Mouse (Mus musculus) stomach, embryonic 14.5 days (tissue): ENCODE data around the gene Mzf1. TPM values are rescaled to one million over a fixed set of nuclear protein-coding genes. Genes with fewer than 3 reads are reported as not detected.

Source experiments
- ATAC-seq: fragments of 200-750 bp; cut with Nextera tagmentation; 2 replicates; pipeline ENCODE4 v1.8.0; 2017; ENCODE audit warnings: low read depth, moderate TSS enrichment; ENCODE audit not compliant: insufficient number of reproducible peaks, insufficient read depth, low FRiP score
- H3K27ac ChIP-seq: fragments of 300-500 bp; sonication (generic); 2 replicates; pipeline ENCODE4 v1.5.1; 2014; ENCODE audit warnings: mild to moderate bottlenecking, low read length, moderate library complexity, mixed read lengths
- H3K27me3 ChIP-seq: fragments of 300-500 bp; sonication (generic); 2 replicates; pipeline ENCODE4 v1.6.1; 2014; ENCODE audit warnings: low read length, control low read depth, mixed read lengths; ENCODE audit not compliant: control insufficient read depth, insufficient read depth
- H3K36me3 ChIP-seq: fragments of 300-500 bp; sonication (generic); 2 replicates; pipeline ENCODE4 v1.6.1; 2014; ENCODE audit warnings: mild to moderate bottlenecking, control low read depth, low read length, moderate library complexity, mixed read lengths; ENCODE audit not compliant: control insufficient read depth, insufficient read depth
- H3K4me1 ChIP-seq: fragments of 300-500 bp; sonication (generic); 2 replicates; pipeline ENCODE4 v1.6.1; 2014; ENCODE audit warnings: low read length, control low read depth, mixed read lengths; ENCODE audit not compliant: control insufficient read depth, insufficient read depth
- H3K4me2 ChIP-seq: fragments of 300-500 bp; sonication (generic); replicated peaks from 2 replicates; pipeline ENCODE4 v1.6.1; 2014; ENCODE audit warnings: low read depth, low read length, control low read depth
- H3K4me3 ChIP-seq: fragments of 300-500 bp; sonication (generic); 2 replicates; pipeline ENCODE4 v1.5.1; 2014; ENCODE audit warnings: low read depth, low read length, control low read depth
- H3K9ac ChIP-seq: fragments of 300-500 bp; sonication (generic); replicated peaks from 2 replicates; pipeline ENCODE4 v1.6.1; 2014; ENCODE audit warnings: low read depth, mild to moderate bottlenecking, control low read depth, low read length, moderate library complexity, mixed read lengths
- H3K9me3 ChIP-seq: fragments of 300-500 bp; sonication (generic); 2 replicates; pipeline ENCODE4 v1.6.1; 2016; ENCODE audit warnings: low read depth, low read length, control low read depth; ENCODE audit not compliant: control insufficient read depth
- WGBS: fragments of 180-500 bp; shearing (Covaris S2); extraction: QIAGEN DNeasy Blood & Tissue Kit; methylation state at CpG from one replicate; pipeline ENCODE4 v1.1.7; 2014; 5-methylcytosine and 5-hydroxymethylcytosine counted together
- polyA plus RNA-seq: library from polyadenylated mRNA; unstranded; fragments of >200 nt; fragmentation: Nextera tagmentation; extraction: Ambion mirVana; gene quantifications from 2 replicates; pipeline ENCODE4 v1.2.1, GENCODE M21; 2014

The Mzf1 gene
- polyA plus RNA-seq, 1 experiment from 2014 or later = 3.1 TPM

GRCm38 (mm10) chr7:13053001-13053400 lies 1.6 kb downstream of the Mzf1 start:
- H3K27me3 ChIP-seq = no peaks in the 10 kb centered on the region
- H3K9me3 ChIP-seq = no peaks in the 10 kb centered on the region
- H3K4me3 ChIP-seq = no peak overlapping the region
- H3K4me1 ChIP-seq = no peaks in the 10 kb centered on the region
- no peak overlapping the region for H3K27ac ChIP-seq
- no peaks in the 10 kb centered on the region for H3K36me3 ChIP-seq
- H3K9ac ChIP-seq = no peak overlapping the region
- ATAC-seq = no peak
- no peak overlapping the region for H3K4me2 ChIP-seq
- WGBS = 86% methylated on average over 13 of the region's 13 CpGs

- no peaks in the 10 kb centered on the region for H3K9me3 ChIP-seq
- H3K27ac ChIP-seq = no peak overlapping the region
- H3K4me1 ChIP-seq = 0 out of 2 replicates have a peak, but pooled peaks cover 12% of the 10 kb centered on the region
- H3K36me3 ChIP-seq = no peaks in the 10 kb centered on the region
- H3K27me3 ChIP-seq = peaks cover 20% of the 10 kb centered on the region
- no peak overlapping the region for H3K9ac ChIP-seq
- WGBS = 3% methylated on average over 2 of the region's 2 CpGs
- H3K4me3 ChIP-seq = no peak overlapping the region
- peak; percentile 46; the same call in 1 of the 2 replicates for ATAC-seq
- no peak overlapping the region for H3K4me2 ChIP-seq
Observed at GRCm38 (mm10) chr7:13046084-13046483, 8.5 kb downstream of the Mzf1 start.

DNA sequence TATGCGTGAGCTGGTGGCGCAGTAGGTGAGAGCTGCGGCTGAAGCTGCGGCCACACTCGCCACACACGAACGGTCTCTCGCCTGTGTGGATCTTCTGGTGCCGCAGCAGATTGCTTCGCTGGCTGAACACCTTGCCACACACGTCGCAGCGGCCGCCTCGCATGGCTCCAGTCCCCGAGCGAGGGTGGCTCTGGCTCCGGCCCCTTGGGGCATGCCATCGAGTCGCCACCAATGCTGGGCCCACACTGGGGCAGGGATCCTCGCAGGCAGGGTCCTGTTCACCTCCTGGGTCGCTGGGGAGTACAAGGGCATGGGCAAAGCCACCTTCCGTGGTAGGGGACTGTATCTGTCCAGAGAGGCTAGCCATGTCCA lies 10.3 kb downstream of the Mzf1 start:
- Histone ChIP-seq H3K27me3 (peaks cover 20% of the 10 kb centered on the region), H3K4me2 (peak overlapping the region; percentile 95), H3K9me3 (no peaks in the 10 kb centered on the region), H3K4me1 (peaks cover 15% of the 10 kb centered on the region), H3K9ac (peak overlapping the region; percentile 46; the same call in 1 of the 2 replicates), H3K27ac (no peak overlapping the region), H3K4me3 (peak overlapping the region; percentile 44), H3K36me3 (no peaks in the 10 kb centered on the region)
- no peak for ATAC-seq
- WGBS = 5% methylated on average over 23 of the region's 23 CpGs

DNA sequence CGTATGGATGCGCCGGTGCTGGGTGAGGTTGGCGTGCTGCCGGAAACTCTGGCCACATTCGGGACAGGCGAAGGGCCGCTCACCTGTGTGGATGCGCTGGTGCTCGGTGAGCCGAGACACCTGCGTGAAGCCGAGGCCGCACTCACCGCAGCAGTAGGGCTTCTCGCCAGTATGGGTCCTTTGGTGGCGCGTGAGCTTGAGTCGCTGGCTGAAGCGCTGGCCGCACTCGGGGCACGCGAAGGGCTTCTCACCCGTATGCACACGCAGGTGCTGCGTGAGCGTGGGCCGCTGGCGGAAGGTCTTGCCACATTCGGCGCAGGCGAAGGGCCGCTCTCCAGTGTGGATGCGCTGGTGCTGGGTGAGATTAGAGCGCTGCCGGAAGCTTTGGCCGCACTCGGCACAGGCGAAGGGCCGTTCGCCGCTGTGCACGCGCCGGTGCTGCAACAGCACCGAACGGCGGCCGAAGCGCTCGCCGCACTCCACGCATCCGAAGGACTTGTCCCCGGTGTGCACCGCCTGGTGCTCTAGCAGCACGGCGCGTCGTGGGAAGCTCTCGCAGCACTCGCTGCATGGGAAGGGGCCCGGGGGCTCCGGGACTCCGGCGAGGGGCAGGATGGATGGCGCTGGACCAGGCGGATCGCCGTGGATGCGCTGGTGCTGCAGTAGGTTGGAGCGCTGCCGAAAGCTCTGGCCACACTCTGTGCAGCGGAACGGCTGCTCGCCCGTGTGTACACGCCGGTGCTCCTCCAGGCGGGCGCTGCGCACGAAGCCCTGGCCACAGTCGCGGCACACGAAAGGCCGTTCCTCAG lies 10.9 kb downstream of the Mzf1 start:
- H3K27me3 ChIP-seq = peaks cover 20% of the 10 kb centered on the region
- no peak overlapping the region for H3K27ac ChIP-seq
- peak; percentile 53 for ATAC-seq
- peak overlapping the region; percentile 46; the same call in 1 of the 2 replicates for H3K9ac ChIP-seq
- H3K4me3 ChIP-seq = peak overlapping the region; percentile 44
- peak overlapping the region; percentile 95 for H3K4me2 ChIP-seq
- peaks cover 21% of the 10 kb centered on the region for H3K4me1 ChIP-seq
- no peaks in the 10 kb centered on the region for H3K9me3 ChIP-seq
- H3K36me3 ChIP-seq = no peaks in the 10 kb centered on the region
- 7% methylated on average over 86 of the region's 88 CpGs for WGBS

- H3K27me3 ChIP-seq = peaks cover 20% of the 10 kb centered on the region
- H3K4me1 ChIP-seq = peaks cover 22% of the 10 kb centered on the region
- 46% methylated on average over 16 of the region's 16 CpGs for WGBS
- H3K9me3 ChIP-seq = no peaks in the 10 kb centered on the region
- peak overlapping the region; percentile 44; the same call in 1 of the 2 replicates for H3K4me3 ChIP-seq
- H3K9ac ChIP-seq = no peak overlapping the region
- H3K36me3 ChIP-seq = no peaks in the 10 kb centered on the region
- no peak for ATAC-seq
- peak overlapping the region; percentile 95 for H3K4me2 ChIP-seq
- no peak overlapping the region for H3K27ac ChIP-seq
Observed at GRCm38 (mm10) chr7:13043120-13043444, 11.5 kb downstream of the Mzf1 start.

DNA sequence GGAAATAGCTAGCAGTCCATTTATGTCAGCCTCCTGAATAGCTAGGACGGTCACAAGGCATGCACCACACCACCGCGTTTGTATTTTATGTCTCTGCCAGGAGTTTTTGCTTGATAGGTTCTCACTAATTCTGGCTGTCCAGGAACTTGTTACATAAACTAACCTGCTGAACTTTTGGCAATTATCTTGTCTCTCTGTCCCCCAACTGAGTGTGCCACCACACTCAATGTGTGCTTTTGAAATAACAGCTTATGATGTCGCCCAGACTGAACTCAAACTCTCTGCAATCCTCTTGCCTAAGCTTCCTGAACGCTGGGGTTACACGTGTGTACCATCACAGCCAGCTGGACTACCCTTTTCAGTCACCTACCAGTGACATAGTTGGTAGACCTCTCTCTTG lies 12.1 kb downstream of the Mzf1 start:
- Histone ChIP-seq H3K36me3 (no peaks in the 10 kb centered on the region), H3K4me2 (no peak overlapping the region), H3K9ac (no peak overlapping the region), H3K9me3 (no peaks in the 10 kb centered on the region), H3K27me3 (peaks cover 20% of the 10 kb centered on the region), H3K4me3 (no peak overlapping the region), H3K4me1 (peaks cover 22% of the 10 kb centered on the region), H3K27ac (no peak overlapping the region)
- 76% methylated on average over 6 of the region's 6 CpGs for WGBS
- ATAC-seq = no peak

GRCm38 (mm10) chr7:13041256-13041655 lies 13.3 kb downstream of the Mzf1 start:
- Histone ChIP-seq H3K4me2 (no peak overlapping the region), H3K4me1 (peaks cover 29% of the 10 kb centered on the region), H3K27me3 (peaks cover 20% of the 10 kb centered on the region), H3K27ac (no peak overlapping the region), H3K9ac (no peak overlapping the region), H3K4me3 (no peak overlapping the region), H3K36me3 (peaks cover 2% of the 10 kb centered on the region; the same call in 1 of the 2 replicates), H3K9me3 (no peaks in the 10 kb centered on the region)
- WGBS = 72% methylated on average over 1 of the region's 1 CpGs
- no peak for ATAC-seq

GRCm38 (mm10) chr7:13039181-13039580 lies 15.4 kb downstream of the Mzf1 start:
- no peak for ATAC-seq
- H3K36me3 ChIP-seq = peaks cover 16% of the 10 kb centered on the region
- H3K4me2 ChIP-seq = peak overlapping the region; percentile 82
- WGBS = 88% methylated on average over 1 of the region's 1 CpGs
- H3K9me3 ChIP-seq = no peaks in the 10 kb centered on the region
- H3K9ac ChIP-seq = peak overlapping the region; percentile 93
- H3K27ac ChIP-seq = no peak overlapping the region
- peaks cover 32% of the 10 kb centered on the region for H3K4me1 ChIP-seq
- peak overlapping the region; percentile 51; the same call in 1 of the 2 replicates for H3K4me3 ChIP-seq
- H3K27me3 ChIP-seq = peaks cover 10% of the 10 kb centered on the region; the same call in 1 of the 2 replicates
